16 mouse cellular contexts compared by ENCODE assay signal in genomic region chr16:30934205-30934780, GRCm38 (mm10).
A peak's percentile ranks its signal among the peaks of the same experiment; 100 is the strongest.
DNase-seq lines count a peak whose midpoint lies in the region; ATAC-seq and TF ChIP-seq lines count a peak whose summit lies in the region.
"Had no signal": no experiment of that assay in that cellular context is flagged by ENCODE, and none has a peak within 500 bp of the region (broad histone marks: within the 10 kb centered on the region; RNA-seq: fewer than 3 reads in every experiment).

No protein-coding gene starts in this region.

- TF ChIP-seq CTCF in gastrocnemius, adult 2 months (IDR thresholded peaks at IDR 0.05) = no peak

- no peak overlapping the region for H3K9ac ChIP-seq in midbrain, embryonic 11.5 days (ENCODE audit: low read length)
- H3K9ac ChIP-seq in midbrain, embryonic 13.5 days (replicated peaks) = no peak overlapping the region
- H3K9ac ChIP-seq: forebrain, embryonic 15.5 days had no signal

- ATAC-seq in midbrain, embryonic 11.5 days (ENCODE audit: low FRiP score) = no peak
- no peak for ATAC-seq in midbrain, embryonic 13.5 days
- ATAC-seq in cerebellum, adult (ENCODE audit: insufficient number of reproducible peaks, low FRiP score, low TSS enrichment) = no peak
- ATAC-seq: forebrain, embryonic 15.5 days; hindbrain, postnatal 0 days had no signal

- no peak overlapping the region for H3K4me2 ChIP-seq in midbrain, embryonic 11.5 days
- H3K4me2 ChIP-seq in midbrain, embryonic 13.5 days (replicated peaks) = no peak overlapping the region
- H3K4me2 ChIP-seq: forebrain, embryonic 15.5 days had no signal

- DNase-seq in gastrocnemius, adult 2 months = no peak
- DNase-seq in gastrocnemius, adult 8-10 months (ENCODE audit: low spot score in 2 of 2) = no peak
- DNase-seq in midbrain, embryonic 11.5 days (ENCODE audit: low spot score, missing footprints) = peak; percentile 79
- peak; percentile 31 to 58 for DNase-seq in adrenal gland, postnatal 36 days
- DNase-seq in mesoderm, embryonic 11.5 days (ENCODE audit: low read depth, low spot score) = peak; percentile 49
- no peak for DNase-seq in c-Kit-positive CD71-positive TER-119-positive erythroid progenitor cells, embryonic 14.5 days (ENCODE audit: low spot score)
- DNase-seq: B cell, adult 2 months; cerebellum, adult 11-12 months; gastrocnemius, postnatal 14 days; lung, postnatal 4 days; midbrain, embryonic 14.5 days had no signal

- WGBS in midbrain, embryonic 11.5 days = 79% methylated on average over 11 of the region's 11 CpGs
- WGBS in midbrain, embryonic 13.5 days = 76% methylated on average over 11 of the region's 11 CpGs

- H3K4me1 ChIP-seq in midbrain, embryonic 11.5 days (ENCODE audit: control insufficient read depth, insufficient read depth, low read length) = no peaks in the 10 kb centered on the region
- H3K4me1 ChIP-seq in midbrain, embryonic 13.5 days (replicated peaks) = peaks cover 4% of the 10 kb centered on the region; the same call in 1 of the 2 replicates
- H3K4me1 ChIP-seq: forebrain, embryonic 15.5 days had no signal

- intact Hi-C loops in gastrocnemius, adult 2 months (cut with DNase I) = loop anchor here (5.0 kb wide), 1 partner anchor 138 kb away; no protein-coding TSS in a partner anchor

- H3K27ac ChIP-seq in gastrocnemius, adult 2 months = peak overlapping the region; percentile 53; the same call in 1 of the 2 replicates
- no peak overlapping the region for H3K27ac ChIP-seq in midbrain, embryonic 11.5 days (ENCODE audit: low read depth, low read length)
- no peak overlapping the region for H3K27ac ChIP-seq in midbrain, embryonic 13.5 days
- H3K27ac ChIP-seq: forebrain, embryonic 15.5 days; hindbrain, postnatal 0 days had no signal

- no peak overlapping the region for H3K4me3 ChIP-seq in gastrocnemius, adult 2 months
- H3K4me3 ChIP-seq in midbrain, embryonic 11.5 days (ENCODE audit: low read depth, low read length) = no peak overlapping the region
- no peak overlapping the region for H3K4me3 ChIP-seq in midbrain, embryonic 13.5 days (replicated peaks)
- H3K4me3 ChIP-seq: forebrain, embryonic 15.5 days; heart, embryonic 10.5 days had no signal

- H3K27me3 ChIP-seq in midbrain, embryonic 11.5 days (ENCODE audit: control insufficient read depth, insufficient read depth, low read length) = no peaks in the 10 kb centered on the region
- no peaks in the 10 kb centered on the region for H3K27me3 ChIP-seq in midbrain, embryonic 13.5 days
- H3K27me3 ChIP-seq: forebrain, embryonic 15.5 days had no signal

- no peaks in the 10 kb centered on the region for H3K9me3 ChIP-seq in midbrain, embryonic 11.5 days (ENCODE audit: control insufficient read depth, low read length)
- H3K9me3 ChIP-seq in midbrain, embryonic 13.5 days = peaks cover 4% of the 10 kb centered on the region; the same call in 1 of the 2 replicates
- H3K9me3 ChIP-seq: forebrain, embryonic 15.5 days; heart, embryonic 10.5 days had no signal

- H3K36me3 ChIP-seq in midbrain, embryonic 11.5 days (ENCODE audit: control insufficient read depth, insufficient read depth, low read length) = no peaks in the 10 kb centered on the region
- H3K36me3 ChIP-seq in midbrain, embryonic 13.5 days = no peaks in the 10 kb centered on the region
- H3K36me3 ChIP-seq: forebrain, embryonic 15.5 days; heart, embryonic 10.5 days had no signal

Comparison
In these comparisons a context has a peak if more than half of its experiments do, and no peak if none do; other contexts are left out.
1. DNase-seq: peak in midbrain, embryonic 11.5 days (single experiment), adrenal gland, postnatal 36 days (2 of 2) and mesoderm, embryonic 11.5 days (single experiment); none in gastrocnemius, adult 2 months (single experiment), gastrocnemius, adult 8-10 months (0 of 2) and c-Kit-positive CD71-positive TER-119-positive erythroid progenitor cells, embryonic 14.5 days (single experiment).